Mouse (Mus musculus) bone marrow, adult 2 months (tissue): ENCODE measurements around the gene Gucy2g.

Experiments used
- CTCF ChIP-seq: fragments of 200-500 bp; IDR thresholded peaks from 2 replicates; pipeline ENCODE4 v1.5.1; 2011; ENCODE audit warnings: low read length, control low read depth; ENCODE audit not compliant: control insufficient read depth, insufficient read depth
- POLR2A ChIP-seq: fragments of 200-500 bp; IDR thresholded peaks from 2 replicates; pipeline ENCODE4 v1.6.1; 2011; ENCODE audit warnings: low read depth, mild to moderate bottlenecking, control low read depth, low read length, borderline replicate concordance; ENCODE audit not compliant: control insufficient read depth

GRCm38 (mm10) chr19:55236564-55236963, 4.5 kb downstream of the Gucy2g start:
- TF ChIP-seq CTCF (no peak), POLR2A (no peak)
